ENCODE assay signal across 9 mouse cellular contexts in genomic region chr16:30552621-30553338, GRCm38 (mm10). TPM values are rescaled to one million over a fixed set of nuclear protein-coding genes. Genes with fewer than 3 reads are reported as not detected.
DNase-seq lines count a peak whose midpoint lies in the region; ATAC-seq and TF ChIP-seq lines count a peak whose summit lies in the region.
"Had no signal": no experiment of that assay in that cellular context is flagged by ENCODE, and none has a peak within 500 bp of the region (broad histone marks: within the 10 kb centered on the region; RNA-seq: fewer than 3 reads in every experiment).

No protein-coding gene starts in this region.

- no peaks in the 10 kb centered on the region for H3K9me3 ChIP-seq in MEL (replicated peaks; ENCODE audit: insufficient read depth, low read length)

- ATAC-seq in frontal cortex, adult (ENCODE audit: low TSS enrichment), result peak; percentile 8; the same call in 1 of the 2 replicates
- no peak for ATAC-seq in inflammation-experienced regulatory T-cells, adult 6 months

- no peak for TF ChIP-seq CTCF in MEL (IDR thresholded peaks at IDR 0.05 in 2 of 3, conservative IDR thresholded peaks at IDR 0.05 in 1 of 3; ENCODE audit: control insufficient read depth in 1 of 3, insufficient read depth in 1 of 3, low read depth in 2 of 3, low read length in 3 of 3, poor library complexity in 1 of 3, severe bottlenecking in 1 of 3)
- no peak for TF ChIP-seq CTCF in lung, adult 2 months (IDR thresholded peaks at IDR 0.05; ENCODE audit: insufficient read depth, low read length)

- H3K4me3 ChIP-seq in MEL (ENCODE audit: control insufficient read depth in 1 of 2, insufficient read depth in 1 of 2, low read depth in 2 of 2, low read length in 2 of 2), result no peak overlapping the region
- no peak overlapping the region for H3K4me3 ChIP-seq in brown adipose tissue, adult 24 weeks (ENCODE audit: insufficient read depth, low read depth, low read length)
- H3K4me3 ChIP-seq in lung, adult 2 months (replicated peaks; ENCODE audit: extremely low read depth, low read depth, low read length), result no peak overlapping the region
- H3K4me3 ChIP-seq: myocyte had no signal

- no peak for TF ChIP-seq RAD21 in MEL (IDR thresholded peaks at IDR 0.05; ENCODE audit: low read depth, low read length)

- TF ChIP-seq EP300 in MEL (IDR thresholded peaks at IDR 0.05; ENCODE audit: low read depth in 1 of 2, low read length in 2 of 2), result no peak

- no peak for DNase-seq in MEL (ENCODE audit: low read depth, low spot score)
- peak; percentile 88 to 91 for DNase-seq in heart, postnatal 14 days
- DNase-seq in layer of hippocampus, adult 18-20 months (ENCODE audit: low spot score in 2 of 2), result peak; percentile 48 to 71
- peak; percentile 89 for DNase-seq in lung, adult 2 months
- peak; percentile 94 for DNase-seq in right cerebral cortex, postnatal 10 days (ENCODE audit: low spot score in 2 of 2)

- WGBS in lung, adult 2 months, result 12% methylated on average over 11 of the region's 11 CpGs

- H3K27ac ChIP-seq in MEL (ENCODE audit: control insufficient read depth, low read depth, low read length), result no peak overlapping the region; the same call in 1 of the 2 replicates
- H3K27ac ChIP-seq in brown adipose tissue, adult 24 weeks (replicated peaks; ENCODE audit: low read depth, low read length), result peak overlapping the region; percentile 96

- TF ChIP-seq POLR2A in MEL (IDR thresholded peaks at IDR 0.05; ENCODE audit: control insufficient read depth in 1 of 2, insufficient read depth in 1 of 2, low read depth in 1 of 2, low read length in 2 of 2, poor library complexity in 1 of 2), result no peak
- 0 out of 2 replicates have a peak, but pooled peaks have one; percentile 16 for TF ChIP-seq POLR2A in lung, adult 2 months (IDR thresholded peaks at IDR 0.05; ENCODE audit: borderline replicate concordance, extremely low read depth, low read depth, low read length)

- H3K79me2 ChIP-seq in MEL (ENCODE audit: control insufficient read depth, insufficient read depth, low read length, poor library complexity), result no peaks in the 10 kb centered on the region

- peaks cover 4 to 14% of the 10 kb centered on the region in 2 experiments; a peak in 2 of 4 replicates for H3K4me1 ChIP-seq in MEL (ENCODE audit: control insufficient read depth in 1 of 2, insufficient read depth in 2 of 2, low read length in 2 of 2)
- peaks cover 8% of the 10 kb centered on the region; the same call in 1 of the 2 replicates for H3K4me1 ChIP-seq in brown adipose tissue, adult 24 weeks (ENCODE audit: control insufficient read depth, insufficient read depth, insufficient read length, low read length)
- peaks cover 11% of the 10 kb centered on the region for H3K4me1 ChIP-seq in lung, adult 2 months (ENCODE audit: control insufficient read depth, insufficient read depth, low read length)

- no peak overlapping the region for H3K9ac ChIP-seq in MEL (ENCODE audit: control insufficient read depth, low read depth, low read length, poor library complexity, severe bottlenecking)

- intact Hi-C loops in heart, postnatal 14 days (cut with DNase I), result no loop called here

- no peaks in the 10 kb centered on the region for H3K27me3 ChIP-seq in MEL (ENCODE audit: control insufficient read depth in 1 of 2, insufficient read depth in 2 of 2, low read length in 2 of 2)

- H3K36me3 ChIP-seq in MEL (ENCODE audit: control insufficient read depth in 1 of 2, insufficient read depth in 2 of 2, low read length in 2 of 2), result 0 out of 4 replicates have a peak, but pooled peaks cover 0 to 1% of the 10 kb centered on the region in 2 experiments

TF ChIP-seq in MEL, 35 proteins besides CTCF, POLR2A, EP300 and RAD21:
- TF ChIP-seq USF1 (IDR thresholded peaks at IDR 0.05; ENCODE audit: low read depth, low read length) (peak; percentile 34; the same call in 1 of the 2 replicates), BHLHE40 (IDR thresholded peaks at IDR 0.05; ENCODE audit: borderline replicate concordance, low read depth, low read length) (peak; percentile 73), TBP (IDR thresholded peaks at IDR 0.05; ENCODE audit: low read depth, low read length) (no peak)

RNA-seq across cellular contexts. Expression of gene Tmem44, which starts 2.1 kb away (rescaled TPM):
- total RNA-seq in MEL (2012; rRNA removed), result 0.46 and 0.50 TPM in 2 replicates
- 1 to 10 TPM in 1 of 2 experiments, not detected in 1; 1.4 TPM for polyA plus RNA-seq in MEL (2012; ENCODE audit: insufficient read depth in 1 of 2, insufficient read length in 2 of 2, low read depth in 1 of 2, low replicate concordance in 2 of 2, missing spikeins in 1 of 2)
- 1.3 and 2.6 TPM in 2 replicates for polyA plus RNA-seq in brown adipose tissue, adult 24 weeks (2012; ENCODE audit: insufficient read depth, insufficient read length, missing spikeins)
- total RNA-seq in heart, postnatal 14 days (2021), result 10 to 100 TPM; 12.9 to 13.9 TPM
- 10 to 100 TPM; 27.9 to 33.1 TPM for total RNA-seq in layer of hippocampus, adult 18-20 months (2021)
- 55.5 and 57.0 TPM in 2 replicates for polyA plus RNA-seq in lung, adult 2 months (2012; rRNA removed)
- under 1 TPM; 0.17 to 0.81 (median 0.70) TPM for polyA plus RNA-seq in inflammation-experienced regulatory T-cells, adult 6 months (2017; shearing (Covaris generic))

RNA-seq across cellular contexts. Expression of gene Lsg1, which starts 34.6 kb away (rescaled TPM):
- total RNA-seq in MEL (2012; rRNA removed), result 55.2 and 58.8 TPM in 2 replicates
- 10 to 100 TPM in 1 of 2 experiments, not detected in 1; 84.4 TPM for polyA plus RNA-seq in MEL (2012; ENCODE audit: insufficient read depth in 1 of 2, insufficient read length in 2 of 2, low read depth in 1 of 2, low replicate concordance in 2 of 2, missing spikeins in 1 of 2)
- polyA plus RNA-seq in brown adipose tissue, adult 24 weeks (2012; ENCODE audit: insufficient read depth, insufficient read length, missing spikeins), result 8.5 and 19.7 TPM in 2 replicates
- total RNA-seq in heart, postnatal 14 days (2021), result 10 to 100 TPM; 18.0 to 18.6 TPM
- 10 to 100 TPM; 18.6 to 23.3 TPM for total RNA-seq in layer of hippocampus, adult 18-20 months (2021)
- polyA plus RNA-seq in lung, adult 2 months (2012; rRNA removed), result 8.0 and 11.5 TPM in 2 replicates
- 10 to 100 TPM; 59.3 to 77.4 (median 74.7) TPM for polyA plus RNA-seq in inflammation-experienced regulatory T-cells, adult 6 months (2017; shearing (Covaris generic))

RNA-seq across cellular contexts. Expression of gene Fam43a, which starts 46.7 kb away (rescaled TPM):
- total RNA-seq in MEL (2012; rRNA removed), result 0.08 and 0.20 TPM in 2 replicates
- under 1 TPM in 1 of 2 experiments, not detected in 1; 0.68 TPM for polyA plus RNA-seq in MEL (2012; ENCODE audit: insufficient read depth in 1 of 2, insufficient read length in 2 of 2, low read depth in 1 of 2, low replicate concordance in 2 of 2, missing spikeins in 1 of 2)
- 5.1 and 10.1 TPM in 2 replicates for polyA plus RNA-seq in brown adipose tissue, adult 24 weeks (2012; ENCODE audit: insufficient read depth, insufficient read length, missing spikeins)
- 10 to 100 TPM; 31.8 to 34.0 TPM for total RNA-seq in heart, postnatal 14 days (2021)
- 10 to 100 TPM; 11.0 to 13.2 TPM for total RNA-seq in layer of hippocampus, adult 18-20 months (2021)
- polyA plus RNA-seq in lung, adult 2 months (2012; rRNA removed), result 46.2 and 54.7 TPM in 2 replicates
- under 1 TPM; 0.50 to 0.88 (median 0.71) TPM for polyA plus RNA-seq in inflammation-experienced regulatory T-cells, adult 6 months (2017; shearing (Covaris generic))

Comparison
In these comparisons a context has a peak if more than half of its experiments do, and no peak if none do; other contexts are left out.
1. RNA of gene Tmem44, which starts 2.1 kb away (polyA plus RNA-seq): 55.5 to 57.0 TPM in lung, adult 2 months; 1.4 TPM in MEL, 1.3 to 2.6 TPM in brown adipose tissue, adult 24 weeks and 0.17 to 0.81 TPM in inflammation-experienced regulatory T-cells, adult 6 months; every median in the first group is over 10 times any median in the second.